Mouse (Mus musculus) kidney, embryonic 15.5 days (tissue): Measurements from ENCODE around the gene Fhod1. TPM values are rescaled to one million over a fixed set of nuclear protein-coding genes. Genes with fewer than 3 reads are reported as not detected.

Experiments used
- ATAC-seq: fragments of 200-750 bp; cut with Nextera tagmentation; replicated peaks from 2 replicates; pipeline ENCODE4 v1.8.0; 2017; ENCODE audit warnings: moderate TSS enrichment; ENCODE audit not compliant: low FRiP score
- H3K27ac ChIP-seq: fragments of 300-500 bp; sonication (generic); 2 replicates; pipeline ENCODE4 v1.5.1; 2015; ENCODE audit warnings: mild to moderate bottlenecking, inconsistent platforms
- H3K27me3 ChIP-seq: fragments of 300-500 bp; sonication (generic); 2 replicates; pipeline ENCODE4 v1.6.1; 2015; ENCODE audit warnings: inconsistent platforms
- H3K36me3 ChIP-seq: fragments of 300-500 bp; sonication (generic); 2 replicates; pipeline ENCODE4 v1.6.1; 2015; ENCODE audit warnings: inconsistent platforms
- H3K4me1 ChIP-seq: fragments of 300-500 bp; sonication (generic); 2 replicates; pipeline ENCODE4 v1.6.1; 2015; ENCODE audit warnings: inconsistent platforms
- H3K4me2 ChIP-seq: fragments of 300-500 bp; sonication (generic); 2 replicates; pipeline ENCODE4 v1.6.1; 2015; ENCODE audit warnings: moderate library complexity, mild to moderate bottlenecking, inconsistent platforms
- H3K4me3 ChIP-seq: fragments of 300-500 bp; sonication (generic); replicated peaks from 2 replicates; pipeline ENCODE4 v1.5.1; 2015; ENCODE audit warnings: mild to moderate bottlenecking, inconsistent platforms
- H3K9ac ChIP-seq: fragments of 300-500 bp; sonication (generic); 2 replicates; pipeline ENCODE4 v1.6.1; 2015; ENCODE audit warnings: mild to moderate bottlenecking, inconsistent platforms
- H3K9me3 ChIP-seq: fragments of 300-500 bp; sonication (generic); replicated peaks from 2 replicates; pipeline ENCODE4 v1.6.1; 2016; ENCODE audit warnings: inconsistent platforms
- WGBS: fragments of 180-500 bp; shearing (Covaris S2); methylation state at CpG from one replicate; pipeline ENCODE4 v1.1.7; 2015; ENCODE audit warnings: mixed read lengths; 5-methylcytosine and 5-hydroxymethylcytosine counted together
- polyA plus RNA-seq: library from polyadenylated mRNA; unstranded; fragments of >200 nt; fragmentation: Nextera tagmentation; extraction: Ambion mirVana; gene quantifications from 2 replicates; pipeline ENCODE4 v1.2.1, GENCODE M21; 2015

The Fhod1 gene
- polyA plus RNA-seq, 1 experiment from 2014 or later: 3.5 TPM

GRCm38 (mm10) chr8:105346611-105347427 lies 934 bp downstream of the Fhod1 start:
- peak; percentile 46 for ATAC-seq

GRCm38 (mm10) chr8:105345061-105345975 lies 2.4 kb downstream of the Fhod1 start:
- H3K36me3 ChIP-seq: no peaks in the 10 kb centered on the region
- no peak for ATAC-seq
- 43% methylated on average over 7 of the region's 7 CpGs for WGBS
- H3K4me2 ChIP-seq: peak overlapping the region; percentile 96
- H3K9ac ChIP-seq: no peak overlapping the region
- no peaks in the 10 kb centered on the region for H3K9me3 ChIP-seq
- H3K4me1 ChIP-seq: peaks cover 80% of the 10 kb centered on the region
- H3K27ac ChIP-seq: peak overlapping the region; percentile 95
- peak overlapping the region; percentile 84; the same call in 1 of the 2 replicates for H3K4me3 ChIP-seq
- peaks cover 14% of the 10 kb centered on the region for H3K27me3 ChIP-seq

More at GRCm38 (mm10) chr8:105346611-105347427, 934 bp downstream of the Fhod1 start:
- Histone ChIP-seq H3K4me2 (peak overlapping the region; percentile 96), H3K9ac (peak overlapping the region; percentile 69), H3K4me3 (peak overlapping the region; percentile 84), H3K27me3 (peaks cover 24% of the 10 kb centered on the region), H3K9me3 (no peaks in the 10 kb centered on the region), H3K4me1 (peaks cover 72% of the 10 kb centered on the region), H3K36me3 (no peaks in the 10 kb centered on the region), H3K27ac (peak overlapping the region; percentile 95)
- WGBS: under 1% methylated on average over 34 of the region's 34 CpGs

DNA sequence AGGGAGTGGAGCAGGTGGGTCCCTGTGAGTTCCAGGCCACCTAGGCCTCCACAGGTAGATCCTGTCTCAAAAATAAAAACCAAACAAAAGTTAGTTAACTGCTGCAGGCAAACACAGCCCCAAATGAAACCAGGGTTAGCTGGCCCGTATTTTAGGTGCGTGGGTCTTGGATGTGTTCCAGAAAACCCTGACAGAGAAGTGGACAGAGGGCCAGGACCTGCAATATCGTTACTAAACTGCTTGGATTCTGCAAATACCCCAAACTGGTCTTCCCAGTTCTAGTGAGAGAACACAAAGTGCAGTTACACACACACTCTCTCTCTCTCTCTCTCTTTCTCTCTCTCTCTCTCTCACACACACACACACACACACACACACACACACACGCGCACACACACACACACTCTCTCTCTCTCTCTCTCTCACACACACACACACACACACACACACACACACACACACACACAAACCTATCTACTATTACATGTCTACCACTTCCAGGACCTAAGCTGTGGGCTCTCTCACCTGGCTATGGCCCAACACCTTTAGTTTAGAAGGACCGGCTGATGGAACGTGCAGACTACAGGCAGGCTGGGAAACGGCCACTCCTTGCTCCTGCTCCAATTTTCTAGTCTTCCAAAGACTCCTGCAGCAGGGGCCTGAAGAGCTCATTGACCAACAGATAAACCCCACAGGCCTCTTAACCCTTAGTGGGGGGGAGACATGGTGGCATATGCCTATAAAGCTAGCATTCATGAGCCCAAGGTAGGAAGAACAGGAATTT lies 3.8 kb downstream of the Fhod1 start:
- H3K9ac ChIP-seq: no peak overlapping the region
- no peaks in the 10 kb centered on the region for H3K9me3 ChIP-seq
- no peak for ATAC-seq
- peaks cover 72% of the 10 kb centered on the region for H3K4me1 ChIP-seq
- no peaks in the 10 kb centered on the region; the same call in 1 of the 2 replicates for H3K36me3 ChIP-seq
- peaks cover 3% of the 10 kb centered on the region; the same call in 1 of the 2 replicates for H3K27me3 ChIP-seq
- 62% methylated on average over 8 of the region's 8 CpGs for WGBS
- H3K4me2 ChIP-seq: no peak overlapping the region
- 0 out of 2 replicates have a peak overlapping the region, but pooled peaks have one; percentile 34 for H3K27ac ChIP-seq
- no peak overlapping the region for H3K4me3 ChIP-seq

- 77% methylated on average over 4 of the region's 4 CpGs for WGBS
- peaks cover 69% of the 10 kb centered on the region for H3K4me1 ChIP-seq
- H3K27ac ChIP-seq: 0 out of 2 replicates have a peak overlapping the region, but pooled peaks have one; percentile 19
- no peak for ATAC-seq
- no peak overlapping the region for H3K4me3 ChIP-seq
- H3K9me3 ChIP-seq: no peaks in the 10 kb centered on the region
- peaks cover 6% of the 10 kb centered on the region for H3K36me3 ChIP-seq
- H3K27me3 ChIP-seq: no peaks in the 10 kb centered on the region
- H3K4me2 ChIP-seq: no peak overlapping the region
- no peak overlapping the region for H3K9ac ChIP-seq
Measured at GRCm38 (mm10) chr8:105342768-105343167, 5.0 kb downstream of the Fhod1 start.

GRCm38 (mm10) chr8:105341399-105341798 lies 6.4 kb downstream of the Fhod1 start:
- H3K4me3 ChIP-seq: no peak overlapping the region
- no peaks in the 10 kb centered on the region for H3K9me3 ChIP-seq
- H3K27me3 ChIP-seq: no peaks in the 10 kb centered on the region
- 0 out of 2 replicates have a peak overlapping the region, but pooled peaks have one; percentile 5 for H3K4me2 ChIP-seq
- H3K36me3 ChIP-seq: peaks cover 20% of the 10 kb centered on the region
- ATAC-seq: no peak
- no peak overlapping the region for H3K9ac ChIP-seq
- peaks cover 60% of the 10 kb centered on the region for H3K4me1 ChIP-seq
- peak overlapping the region; percentile 65 for H3K27ac ChIP-seq
- WGBS: 39% methylated on average over 8 of the region's 8 CpGs

- no peaks in the 10 kb centered on the region for H3K27me3 ChIP-seq
- H3K9me3 ChIP-seq: no peaks in the 10 kb centered on the region
- no peak overlapping the region for H3K27ac ChIP-seq
- H3K9ac ChIP-seq: no peak overlapping the region
- no peak overlapping the region for H3K4me2 ChIP-seq
- peaks cover 33% of the 10 kb centered on the region for H3K36me3 ChIP-seq
- H3K4me3 ChIP-seq: no peak overlapping the region
- WGBS: 69% methylated on average over 6 of the region's 6 CpGs
- peaks cover 47% of the 10 kb centered on the region for H3K4me1 ChIP-seq
- ATAC-seq: no peak
Measured at GRCm38 (mm10) chr8:105339886-105340635, 7.7 kb downstream of the Fhod1 start.

DNA sequence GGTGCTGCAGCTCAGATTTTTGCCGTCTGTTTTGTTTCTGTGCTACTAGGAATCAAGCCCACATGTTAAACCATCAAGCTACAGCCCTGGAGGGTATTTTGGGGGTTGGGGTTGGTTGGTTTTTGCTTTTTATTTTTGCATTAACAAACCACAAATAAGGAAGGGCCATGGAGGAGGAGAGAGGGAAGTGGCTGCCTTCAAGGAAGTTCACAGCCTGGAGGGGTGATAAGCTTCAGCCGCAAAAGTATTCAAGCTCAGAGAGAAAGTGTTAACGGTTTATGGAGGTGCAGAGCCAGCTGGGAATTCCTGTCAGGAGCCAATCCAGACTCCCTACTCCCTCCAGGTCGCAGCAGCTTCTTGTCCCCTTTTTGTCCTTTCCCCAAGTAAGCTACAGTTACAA lies 8.8 kb downstream of the Fhod1 start:
- no peak overlapping the region for H3K4me2 ChIP-seq
- 34% methylated on average over 4 of the region's 4 CpGs for WGBS
- H3K27me3 ChIP-seq: no peaks in the 10 kb centered on the region
- no peak overlapping the region for H3K9ac ChIP-seq
- H3K27ac ChIP-seq: no peak overlapping the region
- H3K36me3 ChIP-seq: peaks cover 44% of the 10 kb centered on the region
- no peaks in the 10 kb centered on the region for H3K9me3 ChIP-seq
- no peak overlapping the region for H3K4me3 ChIP-seq
- H3K4me1 ChIP-seq: peaks cover 36% of the 10 kb centered on the region
- ATAC-seq: no peak

DNA sequence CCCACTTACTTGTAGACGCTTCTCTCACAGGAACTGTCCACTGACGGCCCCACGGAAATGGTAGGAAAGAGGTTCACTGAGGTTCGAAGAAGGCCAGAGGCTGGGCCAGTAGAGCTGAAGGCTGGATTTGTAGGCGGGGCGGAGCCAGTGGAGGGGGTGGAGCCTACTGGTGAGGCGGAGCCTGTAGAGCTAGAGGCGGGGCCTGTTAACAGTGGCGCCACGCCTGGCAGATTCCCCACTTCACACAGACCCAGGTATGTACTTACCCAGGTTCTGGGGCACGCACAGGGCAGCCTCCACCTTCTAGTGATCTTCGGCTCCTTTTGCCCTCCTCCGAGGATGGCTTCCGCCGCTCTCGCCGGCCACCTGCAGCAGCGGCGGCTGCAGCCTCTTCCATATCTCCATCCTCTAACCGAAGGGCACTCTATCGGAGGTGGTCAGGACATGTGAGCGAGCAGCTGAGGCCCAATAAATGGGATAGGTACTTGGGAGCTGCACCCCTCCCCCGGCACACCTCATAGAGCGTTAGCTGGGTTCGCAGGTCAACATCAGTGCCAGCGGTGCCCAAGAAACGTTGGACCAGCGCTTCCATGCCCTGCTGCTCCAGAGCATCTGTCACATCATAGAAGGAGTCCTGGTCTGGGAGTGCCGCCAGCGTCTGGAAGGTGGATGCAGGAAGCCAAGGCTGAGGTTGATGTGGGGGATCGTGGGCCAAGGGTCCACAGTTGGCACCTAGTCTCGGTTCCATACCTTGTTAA lies 11.2 kb downstream of the Fhod1 start:
- WGBS: 61% methylated on average over 32 of the region's 32 CpGs
- no peak overlapping the region for H3K27ac ChIP-seq
- H3K27me3 ChIP-seq: no peaks in the 10 kb centered on the region
- H3K9ac ChIP-seq: no peak overlapping the region
- no peaks in the 10 kb centered on the region for H3K9me3 ChIP-seq
- peaks cover 68% of the 10 kb centered on the region for H3K36me3 ChIP-seq
- H3K4me2 ChIP-seq: no peak overlapping the region
- ATAC-seq: no peak; the same call in 1 of the 2 replicates
- H3K4me1 ChIP-seq: peaks cover 23% of the 10 kb centered on the region
- no peak overlapping the region for H3K4me3 ChIP-seq

- no peaks in the 10 kb centered on the region for H3K27me3 ChIP-seq
- no peak overlapping the region for H3K27ac ChIP-seq
- H3K36me3 ChIP-seq: peaks cover 98% of the 10 kb centered on the region
- peaks cover 7% of the 10 kb centered on the region for H3K4me1 ChIP-seq
- 73% methylated on average over 2 of the region's 2 CpGs for WGBS
- H3K4me2 ChIP-seq: no peak overlapping the region
- no peaks in the 10 kb centered on the region for H3K9me3 ChIP-seq
- ATAC-seq: no peak
- H3K4me3 ChIP-seq: no peak overlapping the region
- H3K9ac ChIP-seq: no peak overlapping the region
Measured at GRCm38 (mm10) chr8:105332523-105332922, 15.2 kb downstream of the Fhod1 start.

- Histone ChIP-seq H3K27ac (no peak overlapping the region), H3K9me3 (no peaks in the 10 kb centered on the region), H3K4me1 (peaks cover 13% of the 10 kb centered on the region), H3K27me3 (no peaks in the 10 kb centered on the region), H3K36me3 (peaks cover 92% of the 10 kb centered on the region), H3K9ac (no peak overlapping the region), H3K4me3 (no peak overlapping the region), H3K4me2 (no peak overlapping the region)
- no peak for ATAC-seq
- 92% methylated on average over 9 of the region's 9 CpGs for WGBS
Measured at GRCm38 (mm10) chr8:105331931-105332330, 15.8 kb downstream of the Fhod1 start.
